Mouse (Mus musculus): ENCODE data around the gene Ccdc65. TPM values are rescaled to one million over a fixed set of nuclear protein-coding genes. Genes with fewer than 3 reads are reported as not detected.
A peak's percentile ranks its signal among the peaks of the same experiment; 100 is the strongest.
"Not testable (repeated sequence)": the region's sequence is repeated elsewhere in the genome, so short reads cannot be mapped to it uniquely, and the experiment has no call there.

Gene Ccdc65
- polyA plus RNA-seq, 1 experiment from 2014 or later, result 1.7 TPM

GRCm38 (mm10) chr15:98742766-98743428 is 34.9 kb downstream of the Ccdc65 start:
- 69% methylated on average over 8 of the region's 8 CpGs for WGBS
- Histone ChIP-seq H3K36me3 (ENCODE audit: control insufficient read depth, insufficient read depth, low read length) (0 out of 2 replicates have a peak, but pooled peaks cover 12% of the 10 kb centered on the region), H3K4me3 (replicated peaks; ENCODE audit: low read length) (no peak overlapping the region), H3K27me3 (ENCODE audit: control insufficient read depth, insufficient read depth, low read length) (no peaks in the 10 kb centered on the region), H3K4me1 (ENCODE audit: control insufficient read depth, insufficient read depth, low read length) (peaks cover 2% of the 10 kb centered on the region), H3K4me2 (ENCODE audit: low read depth, low read length) (no peak overlapping the region), H3K27ac (ENCODE audit: low read length) (peak overlapping the region; percentile 50), H3K9ac (ENCODE audit: low read length) (no peak overlapping the region), H3K9me3 (replicated peaks; ENCODE audit: control insufficient read depth, low read length) (no peaks in the 10 kb centered on the region)
- no peak for ATAC-seq (ENCODE audit: insufficient read depth, low FRiP score)

- not testable (repeated sequence) for H3K27me3 ChIP-seq (ENCODE audit: control insufficient read depth, insufficient read depth, low read length); H3K4me3 ChIP-seq (replicated peaks; ENCODE audit: low read length); H3K4me1 ChIP-seq (ENCODE audit: control insufficient read depth, insufficient read depth, low read length); ATAC-seq (ENCODE audit: insufficient read depth, low FRiP score); H3K27ac ChIP-seq (ENCODE audit: low read length); H3K9me3 ChIP-seq (replicated peaks; ENCODE audit: control insufficient read depth, low read length); H3K9ac ChIP-seq (ENCODE audit: low read length); H3K4me2 ChIP-seq (ENCODE audit: low read depth, low read length)
- 0 out of 2 replicates have a peak, but pooled peaks cover 12% of the 10 kb centered on the region for H3K36me3 ChIP-seq (ENCODE audit: control insufficient read depth, insufficient read depth, low read length)
- whole genome bisulfite sequencing, result 83% methylated on average over 3 of the region's 3 CpGs
Measured at GRCm38 (mm10) chr15:98743863-98744262, 35.9 kb downstream of the Ccdc65 start.

GRCm38 (mm10) chr15:98746344-98746965 is 38.4 kb downstream of the Ccdc65 start:
- Histone ChIP-seq H3K36me3 (ENCODE audit: control insufficient read depth, insufficient read depth, low read length) (0 out of 2 replicates have a peak, but pooled peaks cover 4% of the 10 kb centered on the region), H3K27ac (ENCODE audit: low read length) (peak overlapping the region; percentile 21; the same call in 1 of the 2 replicates), H3K4me3 (replicated peaks; ENCODE audit: low read length) (no peak overlapping the region), H3K27me3 (ENCODE audit: control insufficient read depth, insufficient read depth, low read length) (no peaks in the 10 kb centered on the region), H3K9ac (ENCODE audit: low read length) (no peak overlapping the region), H3K4me1 (ENCODE audit: control insufficient read depth, insufficient read depth, low read length) (peaks cover 6% of the 10 kb centered on the region), H3K4me2 (ENCODE audit: low read depth, low read length) (no peak overlapping the region), H3K9me3 (replicated peaks; ENCODE audit: control insufficient read depth, low read length) (no peaks in the 10 kb centered on the region)
- ATAC-seq (ENCODE audit: insufficient read depth, low FRiP score), result peak; percentile 25; the same call in 1 of the 2 replicates
- WGBS, result 69% methylated on average over 10 of the region's 10 CpGs

- H3K36me3 ChIP-seq (ENCODE audit: control insufficient read depth, insufficient read depth, low read length), result 0 out of 2 replicates have a peak, but pooled peaks cover 2% of the 10 kb centered on the region
- H3K9me3 ChIP-seq (replicated peaks; ENCODE audit: control insufficient read depth, low read length), result no peaks in the 10 kb centered on the region
- H3K4me1 ChIP-seq (ENCODE audit: control insufficient read depth, insufficient read depth, low read length), result peaks cover 6% of the 10 kb centered on the region
- 61% methylated on average over 6 of the region's 6 CpGs for WGBS
- ATAC-seq (ENCODE audit: insufficient read depth, low FRiP score), result no peak
- H3K27me3 ChIP-seq (ENCODE audit: control insufficient read depth, insufficient read depth, low read length), result no peaks in the 10 kb centered on the region
- no peak overlapping the region for H3K4me2 ChIP-seq (ENCODE audit: low read depth, low read length)
- H3K9ac ChIP-seq (ENCODE audit: low read length), result no peak overlapping the region
- no peak overlapping the region for H3K4me3 ChIP-seq (replicated peaks; ENCODE audit: low read length)
- peak overlapping the region; percentile 21; the same call in 1 of the 2 replicates for H3K27ac ChIP-seq (ENCODE audit: low read length)
Measured at GRCm38 (mm10) chr15:98747296-98747695, 39.3 kb downstream of the Ccdc65 start.

GRCm38 (mm10) chr15:98749093-98749492 is 41.1 kb downstream of the Ccdc65 start:
- no peak overlapping the region for H3K4me2 ChIP-seq (ENCODE audit: low read depth, low read length)
- H3K27ac ChIP-seq (ENCODE audit: low read length), result no peak overlapping the region
- H3K4me1 ChIP-seq (ENCODE audit: control insufficient read depth, insufficient read depth, low read length), result peaks cover 11% of the 10 kb centered on the region
- H3K9me3 ChIP-seq (replicated peaks; ENCODE audit: control insufficient read depth, low read length), result no peaks in the 10 kb centered on the region
- no peak overlapping the region for H3K4me3 ChIP-seq (replicated peaks; ENCODE audit: low read length)
- ATAC-seq (ENCODE audit: insufficient read depth, low FRiP score), result no peak
- no peaks in the 10 kb centered on the region for H3K36me3 ChIP-seq (ENCODE audit: control insufficient read depth, insufficient read depth, low read length)
- H3K9ac ChIP-seq (ENCODE audit: low read length), result no peak overlapping the region
- WGBS, result 92% methylated on average over 2 of the region's 2 CpGs
- H3K27me3 ChIP-seq (ENCODE audit: control insufficient read depth, insufficient read depth, low read length), result no peaks in the 10 kb centered on the region

- no peak overlapping the region for H3K27ac ChIP-seq (ENCODE audit: low read length)
- no peaks in the 10 kb centered on the region for H3K27me3 ChIP-seq (ENCODE audit: control insufficient read depth, insufficient read depth, low read length)
- H3K4me3 ChIP-seq (replicated peaks; ENCODE audit: low read length), result no peak overlapping the region
- H3K4me1 ChIP-seq (ENCODE audit: control insufficient read depth, insufficient read depth, low read length), result peaks cover 8% of the 10 kb centered on the region
- WGBS, result 69% methylated on average over 8 of the region's 8 CpGs
- no peaks in the 10 kb centered on the region for H3K9me3 ChIP-seq (replicated peaks; ENCODE audit: control insufficient read depth, low read length)
- ATAC-seq (ENCODE audit: insufficient read depth, low FRiP score), result no peak
- H3K36me3 ChIP-seq (ENCODE audit: control insufficient read depth, insufficient read depth, low read length), result no peaks in the 10 kb centered on the region
- H3K4me2 ChIP-seq (ENCODE audit: low read depth, low read length), result no peak overlapping the region
- H3K9ac ChIP-seq (ENCODE audit: low read length), result no peak overlapping the region
Measured at GRCm38 (mm10) chr15:98753021-98753423, 45.0 kb downstream of the Ccdc65 start.

GRCm38 (mm10) chr15:98754125-98754524 is 46.1 kb downstream of the Ccdc65 start:
- H3K27me3 ChIP-seq (ENCODE audit: control insufficient read depth, insufficient read depth, low read length), result no peaks in the 10 kb centered on the region
- no peaks in the 10 kb centered on the region; the same call in 1 of the 2 replicates for H3K36me3 ChIP-seq (ENCODE audit: control insufficient read depth, insufficient read depth, low read length)
- H3K27ac ChIP-seq (ENCODE audit: low read length), result no peak overlapping the region
- no peak overlapping the region for H3K9ac ChIP-seq (ENCODE audit: low read length)
- H3K4me1 ChIP-seq (ENCODE audit: control insufficient read depth, insufficient read depth, low read length), result 0 out of 2 replicates have a peak, but pooled peaks cover 5% of the 10 kb centered on the region
- H3K4me2 ChIP-seq (ENCODE audit: low read depth, low read length), result no peak overlapping the region
- 75% methylated on average over 2 of the region's 2 CpGs for WGBS
- H3K9me3 ChIP-seq (replicated peaks; ENCODE audit: control insufficient read depth, low read length), result no peaks in the 10 kb centered on the region
- no peak overlapping the region for H3K4me3 ChIP-seq (replicated peaks; ENCODE audit: low read length)
- no peak for ATAC-seq (ENCODE audit: insufficient read depth, low FRiP score)

- Histone ChIP-seq H3K4me3 (replicated peaks; ENCODE audit: low read length) (peak overlapping the region; percentile 97), H3K27me3 (ENCODE audit: control insufficient read depth, insufficient read depth, low read length) (no peaks in the 10 kb centered on the region), H3K4me2 (ENCODE audit: low read depth, low read length) (peak overlapping the region; percentile 92), H3K9ac (ENCODE audit: low read length) (peak overlapping the region; percentile 84), H3K36me3 (ENCODE audit: control insufficient read depth, insufficient read depth, low read length) (no peaks in the 10 kb centered on the region; the same call in 1 of the 2 replicates), H3K4me1 (ENCODE audit: control insufficient read depth, insufficient read depth, low read length) (peaks cover 15% of the 10 kb centered on the region), H3K9me3 (replicated peaks; ENCODE audit: control insufficient read depth, low read length) (no peaks in the 10 kb centered on the region), H3K27ac (ENCODE audit: low read length) (peak overlapping the region; percentile 86)
- peak; percentile 87 for ATAC-seq (ENCODE audit: insufficient read depth, low FRiP score)
- WGBS, result under 1% methylated on average over 22 of the region's 24 CpGs
Measured at GRCm38 (mm10) chr15:98762201-98762621, 54.2 kb downstream of the Ccdc65 start.
